Mouse (Mus musculus): ENCODE results near the gene Zfp3. TPM values are rescaled to one million over a fixed set of nuclear protein-coding genes. Genes with fewer than 3 reads are reported as not detected.
A peak's percentile ranks its signal among the peaks of the same experiment; 100 is the strongest.
"Not testable (repeated sequence)": the region's sequence is repeated elsewhere in the genome, so short reads cannot be mapped to it uniquely, and the experiment has no call there.

Gene Zfp3
- total RNA-seq, 2 experiments from 2014 or later: 7.5 to 7.7 TPM

DNA sequence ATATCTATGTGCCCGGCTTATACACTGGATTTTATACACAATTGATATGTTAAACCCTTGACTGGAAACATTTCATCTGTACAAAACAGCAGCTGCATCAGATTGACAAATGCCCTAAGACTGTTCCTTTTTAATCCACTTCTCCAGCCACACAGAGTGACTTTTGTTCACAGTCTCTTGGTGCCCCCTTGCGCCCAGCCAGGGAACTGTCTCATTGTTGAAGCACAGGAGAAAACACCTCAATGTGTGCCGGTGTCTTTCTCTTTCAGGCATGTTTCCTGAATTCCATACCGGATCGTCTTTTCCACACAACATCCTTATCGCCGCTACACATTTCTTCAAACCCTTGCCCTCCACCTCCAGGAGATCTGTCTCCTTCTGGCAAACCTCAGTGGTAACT, 8.4 kb upstream of the Zfp3 start:
- DNase-seq: peak; percentile 71 to 94

DNA sequence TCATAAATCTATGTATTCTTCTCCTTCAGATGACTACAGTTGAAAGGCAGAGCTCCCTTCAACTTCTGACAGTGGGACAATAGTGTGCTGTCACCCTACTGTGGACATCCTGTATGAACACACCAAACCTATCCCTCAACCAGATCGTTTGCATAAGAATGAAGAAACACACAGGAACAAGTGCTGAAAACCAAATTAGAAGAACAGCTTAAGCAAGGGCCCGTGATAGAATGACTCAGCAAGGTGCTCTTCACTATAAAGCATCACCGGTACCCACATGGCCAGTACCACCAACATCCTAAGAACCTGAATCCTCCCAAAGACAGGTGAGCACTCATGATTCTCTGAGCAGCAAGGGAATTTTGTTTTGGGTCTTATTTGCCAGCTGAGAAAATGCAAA, 3.6 kb upstream of the Zfp3 start:
- not testable (repeated sequence) for DNase-seq

DNA sequence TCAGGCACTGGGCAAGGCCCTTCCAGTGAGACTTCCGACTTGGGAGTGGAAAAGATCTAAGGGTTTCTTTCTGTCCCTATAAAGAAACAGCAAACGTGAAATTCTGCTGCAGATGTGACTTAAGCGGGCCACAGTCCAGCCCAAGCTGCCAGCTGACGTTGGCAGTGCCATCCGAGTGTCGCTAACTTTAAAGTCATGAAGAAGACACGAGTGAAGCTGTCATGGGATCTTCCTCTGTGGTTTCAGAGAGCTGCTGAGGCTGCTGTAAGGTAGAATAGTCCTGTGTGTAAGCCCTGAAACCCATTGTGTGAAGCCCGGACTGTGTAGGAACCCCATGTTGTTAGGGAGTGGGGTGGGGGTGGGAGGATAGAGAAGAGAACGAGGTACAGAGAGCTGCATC, 1.4 kb upstream of the Zfp3 start:
- DNase-seq: no peak

DNA sequence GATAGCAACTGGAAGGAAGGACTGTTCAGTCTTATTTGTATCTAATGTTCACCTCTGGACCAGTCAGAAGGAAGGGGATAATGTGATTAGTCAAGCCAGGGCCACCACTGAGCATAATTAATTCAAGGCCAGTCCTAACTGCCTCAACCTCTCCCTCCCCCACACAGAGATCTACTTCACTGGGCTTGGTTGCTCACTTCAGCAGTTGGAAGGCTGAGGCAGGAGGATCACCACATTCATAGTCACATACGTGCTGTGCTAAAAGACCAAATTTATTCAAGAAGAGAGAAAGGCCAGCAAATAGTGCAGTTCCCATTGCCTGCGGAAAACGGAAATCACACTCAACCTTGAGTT, 450 bp upstream of the Zfp3 start:
- no peak for DNase-seq

DNA sequence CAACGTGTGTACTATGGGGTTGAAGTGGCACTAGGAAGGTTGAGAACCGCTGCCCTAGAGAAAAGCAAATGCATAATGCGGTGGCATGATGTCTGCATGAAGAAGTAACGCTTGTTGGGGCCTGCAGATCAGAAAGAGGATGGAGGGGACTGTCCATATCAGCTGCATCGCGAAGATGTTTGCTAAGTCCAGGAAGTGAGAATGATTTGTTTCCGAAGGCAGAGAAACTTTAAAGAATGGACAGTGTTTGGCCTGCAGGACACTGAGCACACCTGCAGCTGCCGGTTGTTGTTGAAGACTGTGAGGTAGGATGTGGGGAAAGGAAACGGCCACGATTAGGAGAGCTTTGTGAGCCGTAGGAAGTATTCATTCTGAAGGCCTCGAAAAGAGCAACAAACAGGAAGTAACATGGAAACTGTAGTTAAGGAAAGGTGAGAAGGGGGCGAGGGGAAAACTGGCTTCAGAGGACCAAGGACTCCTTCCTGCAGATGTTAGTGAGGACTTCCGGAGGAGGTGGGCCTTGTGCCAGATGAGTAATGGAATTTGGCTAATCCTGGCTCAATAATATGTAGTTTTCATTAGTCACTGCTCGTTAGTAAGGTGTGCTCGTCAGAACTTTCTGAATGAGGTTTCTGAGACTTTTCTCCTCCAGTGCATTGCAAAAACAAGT, 1.9 kb downstream of the Zfp3 start:
- DNase-seq: peak; percentile 57 to 65

DNA sequence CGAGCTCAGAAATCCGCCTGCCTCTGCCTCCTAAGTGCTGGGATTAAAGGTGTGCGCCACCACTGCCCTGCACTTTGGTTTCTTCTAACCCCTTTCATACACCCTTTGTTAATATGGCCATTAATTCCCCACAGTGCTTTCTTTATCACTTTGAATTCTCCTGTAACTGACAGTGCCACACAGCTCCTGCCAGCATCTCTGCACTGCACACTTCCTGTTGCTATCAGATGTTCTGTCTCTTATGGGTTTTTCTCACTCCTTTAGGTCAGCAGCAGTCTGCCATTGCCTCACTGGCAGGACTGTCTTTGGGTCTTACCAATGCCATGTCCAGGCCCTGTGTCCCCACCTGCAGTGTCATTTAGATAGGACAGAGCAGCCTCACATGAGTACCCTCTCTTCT, 6.8 kb downstream of the Zfp3 start:
- DNase-seq: no peak

DNA sequence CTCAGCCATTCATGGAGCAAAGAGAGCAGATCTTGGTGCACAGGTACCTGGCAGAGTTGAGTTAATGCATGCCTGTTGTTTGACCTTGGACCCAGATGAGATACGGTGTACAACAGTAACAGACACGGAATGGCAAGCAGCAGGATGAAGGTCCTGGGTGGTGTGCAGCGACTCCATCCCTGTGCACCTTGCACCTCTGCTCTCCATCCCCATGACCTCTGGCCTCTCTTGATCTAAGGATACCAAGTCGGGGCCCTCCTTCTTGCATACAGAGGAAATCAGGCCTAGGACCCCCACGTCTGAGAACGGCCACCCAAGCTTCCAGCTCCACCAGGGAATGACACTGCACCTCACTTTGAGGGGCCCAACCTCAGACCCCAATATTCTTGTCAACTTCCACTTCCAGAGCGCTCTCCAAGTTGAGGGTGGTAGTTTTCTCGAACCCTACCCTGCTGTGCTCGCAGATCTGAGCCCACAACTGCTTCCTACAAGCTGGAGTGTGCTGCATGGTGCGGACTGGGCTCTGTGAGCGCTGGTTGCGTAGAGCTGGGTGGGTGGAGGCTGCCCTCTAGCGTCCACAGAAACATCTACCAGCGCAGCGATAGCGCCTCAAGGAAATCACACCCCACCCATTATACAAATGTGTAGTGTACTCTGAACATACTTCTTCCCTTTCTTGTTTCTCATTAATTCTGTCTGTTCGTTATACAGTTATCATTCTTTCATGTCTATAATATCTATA, 13.0 kb downstream of the Zfp3 start:
- DNase-seq: peak; percentile 71 to 74

DNA sequence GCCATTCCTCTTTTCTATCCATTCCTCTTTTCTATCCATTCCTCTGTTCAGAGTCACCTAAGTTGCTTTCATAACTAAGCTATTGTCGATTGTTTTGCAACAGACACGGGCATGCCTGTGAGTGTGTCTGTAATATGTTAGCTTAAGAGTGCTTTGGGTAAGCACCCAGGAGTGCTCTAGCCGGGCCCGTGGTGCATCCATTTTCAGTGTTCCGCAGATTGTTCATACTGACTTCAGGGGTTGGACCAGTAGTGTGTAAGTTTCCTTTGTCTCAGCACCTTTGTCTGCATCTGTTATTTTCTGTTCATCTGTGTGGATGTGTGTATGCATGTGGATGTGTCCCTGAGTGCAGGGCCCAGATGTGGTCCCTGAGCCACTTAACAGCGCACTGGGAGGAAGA, 13.6 kb downstream of the Zfp3 start:
- no peak for DNase-seq

DNA sequence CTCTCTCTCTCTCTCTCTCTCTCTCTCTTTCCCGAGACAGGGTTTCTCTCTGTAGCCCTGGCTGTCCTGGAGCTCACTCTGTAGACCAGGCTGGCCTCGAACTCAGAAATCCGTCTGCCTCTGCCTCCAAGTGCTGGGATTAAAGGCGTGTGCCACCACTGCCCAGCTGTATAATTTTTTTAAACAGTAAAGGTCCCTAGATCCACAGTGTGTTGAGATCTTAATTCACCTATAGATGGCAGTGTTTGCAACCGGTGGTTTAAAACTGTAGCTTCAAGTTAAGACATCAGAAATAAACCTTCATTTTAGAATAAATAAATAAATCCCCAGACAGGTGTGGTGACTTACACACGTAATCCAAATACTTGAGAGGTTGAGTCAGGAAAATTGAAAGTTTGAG, 14.0 kb downstream of the Zfp3 start:
- peak in 1 of 2 experiments; percentile 27 for DNase-seq

DNA sequence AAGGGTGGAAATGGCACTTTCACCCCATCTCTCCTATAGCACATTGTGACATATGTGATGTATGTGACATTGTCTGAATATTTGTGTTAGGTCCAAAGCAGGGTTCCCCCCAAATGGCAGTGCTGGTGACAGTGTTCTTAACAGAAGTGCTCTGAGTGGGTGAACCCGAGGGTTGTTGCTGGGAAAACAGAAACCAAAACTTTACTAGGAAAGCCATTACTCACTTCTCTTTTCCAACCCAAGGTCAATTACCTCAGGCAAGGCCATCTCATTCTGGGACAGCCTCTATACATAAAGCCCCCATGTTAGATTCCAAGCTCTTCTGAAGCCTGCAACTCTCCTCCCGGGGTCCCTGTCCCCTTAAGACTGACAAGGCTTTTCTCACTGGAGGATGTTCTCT, 21.9 kb downstream of the Zfp3 start:
- DNase-seq: no peak

DNA sequence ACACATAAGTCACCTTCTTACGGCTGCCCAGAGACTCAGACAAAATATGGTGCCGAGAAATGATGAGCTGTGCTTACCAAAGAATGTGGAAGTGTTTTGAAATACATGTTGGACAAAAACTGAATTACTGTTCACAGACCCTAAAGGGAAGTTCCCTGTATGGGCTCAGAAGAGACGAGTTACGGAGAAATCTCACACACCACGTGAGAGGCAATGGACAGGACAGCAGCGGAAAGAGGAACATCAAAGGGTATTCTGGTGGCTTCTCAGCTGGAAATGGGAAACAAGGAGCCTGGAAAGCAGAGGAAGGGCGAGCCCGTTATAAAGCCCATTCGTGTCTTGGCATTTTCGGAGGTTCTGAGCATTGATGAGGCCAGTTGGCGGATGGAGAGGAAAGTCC, 23.0 kb downstream of the Zfp3 start:
- DNase-seq: peak in 1 of 2 experiments; percentile 61

DNA sequence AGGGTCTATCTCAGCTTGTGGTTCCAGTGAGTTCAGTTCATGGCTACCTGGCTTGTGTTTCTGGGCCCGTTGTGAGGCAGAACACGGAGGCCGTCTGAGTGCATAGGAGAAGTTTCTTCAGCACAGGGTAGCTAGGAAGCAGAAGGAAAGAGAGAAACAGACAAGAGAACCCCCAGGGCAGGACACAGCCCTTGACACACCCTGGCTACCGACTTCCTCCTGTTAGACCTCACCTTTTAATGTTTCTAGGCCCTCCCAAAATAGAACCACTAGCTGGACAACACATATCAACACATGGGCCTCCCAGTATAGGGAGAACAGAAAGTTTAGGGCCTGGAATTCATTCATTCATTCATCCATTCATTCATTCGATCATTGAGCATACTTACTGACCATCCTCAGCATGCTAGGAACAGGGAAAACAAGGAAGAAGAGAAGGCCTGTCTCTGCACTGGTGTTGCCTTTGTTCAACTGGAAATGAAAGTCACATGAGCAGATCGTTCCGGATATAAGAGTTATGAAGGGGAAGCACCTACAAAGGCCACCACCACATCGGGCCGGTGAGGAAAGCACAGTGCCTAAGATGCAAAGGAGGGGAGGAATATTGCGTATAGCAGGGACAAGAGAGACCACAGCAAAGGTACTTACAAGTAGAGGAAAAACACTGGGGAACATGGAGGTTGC, 25.1 kb downstream of the Zfp3 start:
- peak in 1 of 2 experiments; percentile 34 for DNase-seq

DNA sequence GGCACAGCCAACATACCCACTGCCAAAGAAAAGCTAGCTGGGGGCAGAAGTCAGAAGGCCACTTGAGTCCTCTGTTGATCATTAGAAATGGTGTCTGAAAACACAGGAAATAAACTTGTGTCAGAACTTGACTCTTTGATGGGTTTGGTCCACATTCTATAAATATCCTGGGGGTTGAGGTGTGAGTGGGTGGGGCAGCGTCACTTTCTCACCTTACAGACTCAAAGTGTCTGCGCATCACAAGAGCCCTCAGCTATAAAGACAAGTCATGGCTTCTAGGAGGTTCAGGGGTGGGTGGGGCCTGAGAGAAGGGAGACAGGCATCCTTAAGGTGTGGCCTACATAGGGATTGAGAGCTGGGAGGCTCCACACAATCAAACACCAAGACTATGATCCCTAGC, 26.4 kb downstream of the Zfp3 start:
- no peak for DNase-seq

DNA sequence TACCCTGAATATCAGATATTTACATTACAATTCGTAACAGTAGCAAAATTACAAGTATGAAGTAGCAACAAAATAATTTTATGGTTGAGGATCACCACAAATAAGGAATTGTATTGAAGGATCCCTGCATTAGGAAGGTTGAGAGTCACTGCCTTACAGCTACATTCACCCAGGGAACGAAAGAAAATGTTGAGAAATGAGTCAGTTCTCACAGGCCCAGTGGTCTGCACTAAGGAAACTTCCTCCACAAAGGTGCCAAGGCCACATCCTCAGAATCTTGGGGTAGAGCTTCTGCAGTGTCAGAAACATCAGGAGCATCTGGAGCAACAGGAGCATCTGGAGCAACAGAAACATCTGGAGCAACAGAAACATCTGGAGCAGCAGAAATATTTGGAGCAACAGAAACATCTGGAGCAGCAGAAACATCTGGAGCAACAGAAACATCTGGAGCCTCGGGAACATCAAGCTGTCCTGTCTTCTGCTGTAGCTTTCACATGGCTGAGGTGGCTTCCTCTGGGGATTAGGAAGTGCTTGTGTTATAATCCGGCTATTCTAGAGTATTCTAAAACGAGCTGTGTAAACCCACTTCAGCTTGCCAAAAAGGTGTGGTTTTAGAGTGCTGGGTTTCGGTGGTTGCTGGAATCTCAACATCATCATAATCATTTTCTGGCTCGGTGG, 27.0 kb downstream of the Zfp3 start:
- DNase-seq: peak in 1 of 2 experiments; percentile 38

DNA sequence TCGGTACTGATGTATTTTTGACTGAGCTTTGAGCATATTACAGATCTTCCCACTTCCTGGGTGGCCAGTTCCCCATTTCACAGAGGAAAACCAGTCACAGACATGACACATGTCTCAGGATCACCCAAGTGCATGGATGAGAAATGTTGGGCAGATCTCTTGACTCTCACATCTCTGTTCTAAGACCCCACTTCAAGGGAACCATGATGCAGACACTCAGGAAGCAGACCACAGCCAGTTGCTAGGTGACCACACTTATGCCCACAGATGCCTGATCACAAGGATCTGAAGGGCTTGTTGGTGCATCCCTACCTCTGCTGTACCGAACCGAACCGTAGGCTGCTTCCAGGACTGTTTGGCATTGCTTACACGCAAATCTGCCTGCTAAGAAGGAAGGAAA, 27.7 kb downstream of the Zfp3 start:
- no peak for DNase-seq

DNA sequence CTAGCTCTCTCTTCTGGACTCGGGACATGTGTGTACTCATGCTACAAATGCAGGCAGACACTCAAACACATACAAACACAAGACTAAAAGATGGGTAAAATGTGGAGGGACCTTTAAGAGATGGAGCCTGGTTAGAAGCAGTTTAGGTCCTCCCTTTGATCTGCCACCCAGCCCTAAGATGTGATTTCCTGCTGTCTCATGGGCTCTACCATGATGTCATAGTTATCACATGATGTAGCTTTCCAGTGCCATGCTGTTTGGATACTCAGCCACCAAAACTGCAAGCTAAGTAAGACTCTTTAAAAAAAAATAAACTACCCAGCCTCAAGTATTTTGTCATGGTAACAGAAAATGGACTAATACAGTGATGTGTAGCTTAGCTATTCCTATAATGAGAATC, 28.4 kb downstream of the Zfp3 start:
- no peak for DNase-seq

DNA sequence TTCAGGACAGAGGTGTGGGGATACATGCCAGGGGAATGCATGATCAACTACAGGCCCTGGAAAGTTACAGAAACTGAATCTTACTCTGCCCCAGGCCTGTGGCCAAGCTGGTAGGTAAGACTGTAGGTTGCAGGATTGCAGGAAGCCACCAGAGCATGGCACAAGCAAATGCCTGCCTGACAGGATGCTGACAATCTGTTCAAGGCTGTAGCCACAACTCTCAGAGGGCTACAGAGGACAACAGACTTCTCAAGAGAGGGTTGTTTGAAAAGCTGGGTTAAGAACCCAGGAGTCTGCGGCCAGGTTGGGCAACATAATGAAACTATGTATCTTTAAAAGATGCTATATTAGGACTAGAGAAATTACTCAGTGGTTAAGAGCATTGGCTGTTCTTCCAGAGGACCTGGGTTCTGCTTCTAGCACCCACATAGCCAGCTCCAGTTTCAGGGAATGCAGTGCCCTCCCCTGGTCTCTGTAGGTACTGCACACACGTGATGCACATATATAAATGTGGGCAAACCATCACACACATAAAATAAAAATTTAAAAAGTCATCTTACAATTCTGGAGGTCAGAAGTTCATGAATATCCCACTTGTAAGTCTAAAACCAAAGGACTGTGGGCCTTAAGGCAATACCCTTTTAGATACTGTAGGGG, 38.3 kb downstream of the Zfp3 start:
- DNase-seq: no peak

DNA sequence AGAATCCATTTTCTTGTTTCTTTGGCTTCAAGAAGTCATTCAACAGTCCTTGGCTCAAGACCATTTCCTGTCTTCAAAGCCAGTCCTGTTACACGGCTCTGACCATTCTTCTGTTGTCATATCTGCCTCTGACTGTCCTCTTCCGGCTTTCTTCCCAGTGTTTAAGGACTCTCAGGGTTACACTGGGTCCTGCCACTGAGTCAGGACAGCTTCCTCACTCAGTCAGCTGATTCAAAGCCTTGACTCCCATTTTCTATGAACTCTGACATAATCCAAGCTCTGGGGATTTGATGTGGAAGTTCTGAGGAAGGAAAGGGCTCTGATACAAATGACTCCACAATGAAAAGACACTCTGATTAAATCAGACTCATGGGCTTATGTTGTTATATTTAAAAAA, 38.9 kb downstream of the Zfp3 start:
- DNase-seq: peak in 1 of 2 experiments; percentile 22

DNA sequence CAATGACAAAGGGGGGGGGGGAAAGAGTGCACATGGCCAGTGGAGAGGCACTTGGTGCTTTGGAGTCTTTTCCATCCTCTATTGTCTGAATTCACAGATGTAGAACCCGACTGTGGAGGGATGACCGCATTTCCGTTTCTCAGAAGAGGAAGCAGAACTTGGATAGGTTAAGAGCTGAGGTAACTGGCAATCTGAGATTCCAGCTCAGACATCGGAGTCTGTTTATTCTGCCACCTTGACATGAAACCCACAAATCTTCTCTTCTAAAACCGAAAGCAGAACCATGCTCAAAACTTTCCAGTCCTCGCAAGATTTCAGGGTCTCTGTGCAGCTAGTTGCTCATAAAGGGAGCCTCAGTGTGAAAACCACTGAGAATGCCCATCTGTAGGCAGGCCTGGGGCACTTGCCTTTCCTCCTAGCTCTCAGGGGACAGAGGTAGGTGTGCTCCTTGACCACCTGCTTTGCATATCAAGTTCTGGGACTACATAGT, 39.7 kb downstream of the Zfp3 start:
- DNase-seq: peak in 1 of 2 experiments; percentile 42

DNA sequence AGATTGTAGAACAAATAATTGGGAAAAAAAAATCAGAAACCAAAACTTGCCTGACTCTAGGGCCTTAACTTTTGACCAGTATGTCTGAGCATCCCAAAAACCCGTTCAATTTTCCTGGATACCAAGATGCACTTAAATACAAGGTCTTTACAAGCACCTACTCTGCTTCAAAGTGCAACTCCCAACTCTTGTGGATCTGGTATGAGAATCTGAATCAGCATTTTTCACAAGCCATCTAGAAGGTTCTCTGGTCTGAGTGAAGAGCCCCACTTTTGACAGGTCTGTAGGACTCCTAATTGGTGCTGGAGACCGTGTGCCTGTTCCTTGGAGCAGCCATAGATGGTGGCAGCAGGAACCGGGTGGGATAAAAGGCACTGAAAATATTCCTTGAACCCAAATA, 40.4 kb downstream of the Zfp3 start:
- no peak for DNase-seq

DNA sequence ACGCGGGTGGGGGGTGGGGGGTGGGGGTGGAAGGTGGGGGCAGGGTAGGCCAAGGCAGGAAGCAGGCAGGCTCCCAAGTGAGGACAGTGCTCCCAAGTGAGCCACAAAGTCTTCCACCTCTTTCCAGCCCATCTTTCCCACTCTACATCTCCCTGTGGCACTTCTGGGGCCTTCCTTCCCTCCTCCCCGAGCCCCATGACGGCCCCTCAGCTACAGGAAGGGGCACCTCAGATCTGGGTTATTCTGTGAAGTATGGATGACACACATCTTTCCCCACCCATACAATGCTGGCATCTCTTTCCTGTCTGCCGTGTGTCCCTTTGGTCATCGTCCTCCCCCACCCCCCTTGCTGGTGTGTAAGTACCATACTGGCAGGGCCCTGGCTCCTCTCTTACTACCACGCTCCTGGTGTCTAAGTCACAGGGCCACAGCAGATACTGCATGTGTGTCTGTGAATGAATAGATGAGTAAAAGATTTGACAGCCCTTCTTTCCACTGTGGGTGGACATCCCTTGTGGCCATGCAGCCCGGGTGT, 41.7 kb downstream of the Zfp3 start:
- DNase-seq: no peak

DNA sequence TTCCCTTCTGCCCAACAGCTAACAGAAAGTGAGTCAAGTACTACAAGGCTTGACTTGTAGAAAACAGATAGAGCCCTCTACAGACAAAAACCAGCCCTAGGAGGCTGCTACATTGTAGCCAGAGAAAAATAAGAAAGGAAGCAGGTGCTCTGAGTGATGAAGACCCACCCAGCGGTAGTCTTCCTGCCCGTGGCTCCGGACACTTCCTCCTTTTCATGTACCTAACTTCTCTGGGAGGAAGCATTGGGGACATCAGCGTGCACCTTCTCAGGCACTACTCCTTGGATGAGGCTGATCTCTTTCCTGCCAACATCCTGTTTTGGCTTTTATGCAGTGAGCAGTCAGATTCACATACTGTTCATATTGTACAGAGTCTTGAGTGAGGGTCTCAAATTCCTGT, 42.7 kb downstream of the Zfp3 start:
- no peak for DNase-seq
